Mouse (Mus musculus) lung, postnatal 25 days (tissue): Measurements from ENCODE around the gene Hist1h3c.
"Not testable (repeated sequence)": the region's sequence is repeated elsewhere in the genome, so short reads cannot be mapped to it uniquely, and the experiment has no call there.

Experiments
- DNase-seq: peaks from one replicate; pipeline ENCODE4 v3.0.0; 2022; ENCODE audit warnings: low spot score

Hist1h3c gene

GRCm38 (mm10) chr13:23745381-23746161 is at the start of gene Hist1h3c:
Hist1h3c (minus strand) TSS chr13:23745602.
- peak; percentile 86 for DNase-seq

- peak; percentile 66 for DNase-seq
Measured at GRCm38 (mm10) chr13:23792520-23792919, 47.1 kb upstream of the Hist1h3c start.

- no peak for DNase-seq
Measured at GRCm38 (mm10) chr13:23779025-23779424, 33.6 kb upstream of the Hist1h3c start.

- DNase-seq, result no peak
Measured at GRCm38 (mm10) chr13:23778339-23778738, 32.9 kb upstream of the Hist1h3c start.

- no peak for DNase-seq
Measured at GRCm38 (mm10) chr13:23772561-23773313, 27.3 kb upstream of the Hist1h3c start.

- not testable (repeated sequence) for DNase-seq
Measured at GRCm38 (mm10) chr13:23769613-23770012, 24.2 kb upstream of the Hist1h3c start, which contains the start of gene Trim38. Trim38 (plus strand) TSS chr13:23769913.

GRCm38 (mm10) chr13:23768834-23769397 is 23.5 kb upstream of the Hist1h3c start:
- DNase-seq, result no peak

GRCm38 (mm10) chr13:23766772-23767171 is 21.4 kb upstream of the Hist1h3c start:
- DNase-seq, result no peak

- no peak for DNase-seq
Measured at GRCm38 (mm10) chr13:23765172-23765513, 19.7 kb upstream of the Hist1h3c start.

GRCm38 (mm10) chr13:23764324-23765171 is 19.1 kb upstream of the Hist1h3c start:
- DNase-seq, result no peak

GRCm38 (mm10) chr13:23763586-23764323 is 18.4 kb upstream of the Hist1h3c start, which contains the start of gene Hist1h1a:
Hist1h1a (plus strand) TSS chr13:23763666.
- peak; percentile 89 for DNase-seq

- no peak for DNase-seq
Measured at GRCm38 (mm10) chr13:23763242-23763585, 17.8 kb upstream of the Hist1h3c start.

GRCm38 (mm10) chr13:23761871-23762821 is 16.7 kb upstream of the Hist1h3c start, which contains the start of gene Hist1h3a:
Hist1h3a (minus strand) TSS chr13:23762386.
- DNase-seq, result peak; percentile 84

- peak; percentile 98 for DNase-seq
Measured at GRCm38 (mm10) chr13:23760972-23761864, 15.8 kb upstream of the Hist1h3c start, which contains the start of gene Hist1h4a. Hist1h4a (minus strand) TSS chr13:23761230.

- DNase-seq, result no peak
Measured at GRCm38 (mm10) chr13:23760240-23760971, 15.0 kb upstream of the Hist1h3c start.

GRCm38 (mm10) chr13:23759916-23760239 is 14.5 kb upstream of the Hist1h3c start:
- DNase-seq, result no peak

GRCm38 (mm10) chr13:23759251-23759771 is 13.9 kb upstream of the Hist1h3c start:
- no peak for DNase-seq

- no peak for DNase-seq
Measured at GRCm38 (mm10) chr13:23757921-23758320, 12.5 kb upstream of the Hist1h3c start.
